In genomic region chrX:10718021-10718837, GRCm38 (mm10) we compare ENCODE assay signal across 7 mouse cellular contexts. TPM values are rescaled to one million over a fixed set of nuclear protein-coding genes. Genes with fewer than 3 reads are reported as not detected.
DNase-seq lines count a peak whose midpoint lies in the region; ATAC-seq lines count a peak whose summit lies in the region.

No protein-coding gene starts in this region.

- H3K36me3 ChIP-seq in forebrain, embryonic 16.5 days (ENCODE audit: control insufficient read depth, insufficient read depth): no peaks in the 10 kb centered on the region
- H3K36me3 ChIP-seq in hindbrain, embryonic 16.5 days (ENCODE audit: control insufficient read depth, insufficient read depth, low read length): no peaks in the 10 kb centered on the region
- H3K36me3 ChIP-seq in midbrain, embryonic 16.5 days (ENCODE audit: control insufficient read depth, insufficient read depth, low read length): no peaks in the 10 kb centered on the region
- H3K36me3 ChIP-seq in stomach, embryonic 14.5 days (ENCODE audit: control insufficient read depth, insufficient read depth, low read length): no peaks in the 10 kb centered on the region

- DNase-seq in NIH3T3 (ENCODE audit: low read depth): peak; percentile 39
- peak; percentile 32 for DNase-seq in cerebellum, adult 11-12 months
- peak; percentile 9 to 43 for DNase-seq in left cerebral cortex, postnatal 25 days (ENCODE audit: low spot score in 2 of 2)

- intact Hi-C loops in left cerebral cortex, postnatal 25 days (cut with DNase I): loop anchor here (5.0 kb wide), 2 partner anchors 274 to 369 kb away; no protein-coding TSS in a partner anchor

- H3K4me3 ChIP-seq in forebrain, embryonic 16.5 days (replicated peaks; ENCODE audit: low read length): peak overlapping the region; percentile 59
- peak overlapping the region; percentile 54 for H3K4me3 ChIP-seq in hindbrain, embryonic 16.5 days (ENCODE audit: low read length)
- H3K4me3 ChIP-seq in midbrain, embryonic 16.5 days (ENCODE audit: low read depth, low read length): peak overlapping the region; percentile 60
- H3K4me3 ChIP-seq in stomach, embryonic 14.5 days (ENCODE audit: low read depth, low read length): peak overlapping the region; percentile 47

- peaks cover 8% of the 10 kb centered on the region for H3K4me1 ChIP-seq in forebrain, embryonic 16.5 days (replicated peaks; ENCODE audit: control insufficient read depth, insufficient read depth, low read length)
- no peaks in the 10 kb centered on the region for H3K4me1 ChIP-seq in hindbrain, embryonic 16.5 days (ENCODE audit: control insufficient read depth, insufficient read depth, low read depth, low read length)
- H3K4me1 ChIP-seq in midbrain, embryonic 16.5 days (ENCODE audit: control insufficient read depth, insufficient read depth, low read length): peaks cover 6% of the 10 kb centered on the region; the same call in 1 of the 2 replicates
- no peaks in the 10 kb centered on the region for H3K4me1 ChIP-seq in stomach, embryonic 14.5 days (ENCODE audit: control insufficient read depth, insufficient read depth, low read length)

- H3K27me3 ChIP-seq in forebrain, embryonic 16.5 days (replicated peaks; ENCODE audit: control insufficient read depth, insufficient read depth, low read length): no peaks in the 10 kb centered on the region
- no peaks in the 10 kb centered on the region for H3K27me3 ChIP-seq in hindbrain, embryonic 16.5 days (replicated peaks; ENCODE audit: control insufficient read depth, insufficient read depth, low read length)
- H3K27me3 ChIP-seq in midbrain, embryonic 16.5 days (ENCODE audit: control insufficient read depth, insufficient read depth, low read depth, low read length): no peaks in the 10 kb centered on the region
- no peaks in the 10 kb centered on the region for H3K27me3 ChIP-seq in stomach, embryonic 14.5 days (ENCODE audit: control insufficient read depth, insufficient read depth, low read length)

- H3K9ac ChIP-seq in forebrain, embryonic 16.5 days (replicated peaks; ENCODE audit: low read depth, low read length): peak overlapping the region; percentile 78
- H3K9ac ChIP-seq in hindbrain, embryonic 16.5 days (ENCODE audit: low read depth, low read length): peak overlapping the region; percentile 72
- H3K9ac ChIP-seq in midbrain, embryonic 16.5 days (ENCODE audit: low read depth, low read length): peak overlapping the region; percentile 77
- peak overlapping the region; percentile 65 for H3K9ac ChIP-seq in stomach, embryonic 14.5 days (replicated peaks; ENCODE audit: low read depth, low read length)

- H3K9me3 ChIP-seq in forebrain, embryonic 16.5 days (ENCODE audit: control insufficient read depth, low read length): no peaks in the 10 kb centered on the region
- H3K9me3 ChIP-seq in hindbrain, embryonic 16.5 days (ENCODE audit: control insufficient read depth, low read length): no peaks in the 10 kb centered on the region
- H3K9me3 ChIP-seq in midbrain, embryonic 16.5 days (replicated peaks; ENCODE audit: control insufficient read depth, low read length, poor library complexity, severe bottlenecking): no peaks in the 10 kb centered on the region
- H3K9me3 ChIP-seq in stomach, embryonic 14.5 days (ENCODE audit: control insufficient read depth, low read depth, low read length): no peaks in the 10 kb centered on the region

- peak; percentile 26 for ATAC-seq in forebrain, embryonic 16.5 days
- peak; percentile 5; the same call in 1 of the 2 replicates for ATAC-seq in hindbrain, embryonic 16.5 days
- ATAC-seq in midbrain, embryonic 16.5 days: peak; percentile 33
- ATAC-seq in stomach, embryonic 14.5 days (ENCODE audit: insufficient number of reproducible peaks, insufficient read depth, low FRiP score, low read depth): no peak

- H3K4me2 ChIP-seq in forebrain, embryonic 16.5 days (ENCODE audit: low read length): peak overlapping the region; percentile 67
- peak overlapping the region; percentile 57 for H3K4me2 ChIP-seq in hindbrain, embryonic 16.5 days (ENCODE audit: low read length)
- H3K4me2 ChIP-seq in midbrain, embryonic 16.5 days (ENCODE audit: low read length): peak overlapping the region; percentile 65
- peak overlapping the region; percentile 50 for H3K4me2 ChIP-seq in stomach, embryonic 14.5 days (replicated peaks; ENCODE audit: low read depth, low read length)

- H3K27ac ChIP-seq in forebrain, embryonic 16.5 days (ENCODE audit: low read length): peak overlapping the region; percentile 74
- H3K27ac ChIP-seq in hindbrain, embryonic 16.5 days (ENCODE audit: low read depth, low read length): peak overlapping the region; percentile 81
- H3K27ac ChIP-seq in midbrain, embryonic 16.5 days (ENCODE audit: low read length): peak overlapping the region; percentile 87
- peak overlapping the region; percentile 85 for H3K27ac ChIP-seq in stomach, embryonic 14.5 days (ENCODE audit: low read length)

- WGBS in forebrain, embryonic 16.5 days: 16% methylated on average over 60 of the region's 61 CpGs
- 15% methylated on average over 61 of the region's 61 CpGs for WGBS in hindbrain, embryonic 16.5 days
- 19% methylated on average over 58 of the region's 61 CpGs for WGBS in midbrain, embryonic 16.5 days
- WGBS in stomach, embryonic 14.5 days: 16% methylated on average over 60 of the region's 61 CpGs

RNA-seq across cellular contexts. Expression of gene Mid1ip1, which starts 3.4 kb away (rescaled TPM):
- polyA plus RNA-seq in forebrain, embryonic 16.5 days (2015; fragmentation: Nextera tagmentation; extraction: Ambion mirVana): 97.8 and 104 TPM in 2 replicates
- 128 and 136 TPM in 2 replicates for polyA plus RNA-seq in hindbrain, embryonic 16.5 days (2015; fragmentation: Nextera tagmentation; extraction: Ambion mirVana)
- 100 to 1,000 TPM; 103 to 108 TPM for total RNA-seq in left cerebral cortex, postnatal 25 days (2021)
- polyA plus RNA-seq in midbrain, embryonic 16.5 days (2015; fragmentation: Nextera tagmentation; extraction: Ambion mirVana): 98.4 and 109 TPM in 2 replicates
- 62.6 and 67.7 TPM in 2 replicates for polyA plus RNA-seq in stomach, embryonic 14.5 days (2014; fragmentation: Nextera tagmentation; extraction: Ambion mirVana)
